Mouse (Mus musculus) neural tube, embryonic 11.5 days (tissue): ENCODE data around the gene Erbb2. TPM values are rescaled to one million over a fixed set of nuclear protein-coding genes. Genes with fewer than 3 reads are reported as not detected.

ENCODE experiments used
- ATAC-seq: fragments of 200-750 bp; cut with Nextera tagmentation; 2 replicates; pipeline ENCODE4 v1.8.0; 2017; ENCODE audit warnings: moderate number of reproducible peaks, mild to moderate bottlenecking, moderate TSS enrichment, moderate library complexity; ENCODE audit not compliant: insufficient read depth, low FRiP score, low TSS enrichment
- DNase-seq: peaks from one replicate; pipeline ENCODE4 v3.0.0-alpha.2; 2015; ENCODE audit warnings: low spot score
- H3K27ac ChIP-seq: fragments of 300-500 bp; sonication (generic); 2 replicates; pipeline ENCODE4 v1.5.1; 2014; ENCODE audit warnings: low read depth, mild to moderate bottlenecking, low read length
- H3K27me3 ChIP-seq: fragments of 300-500 bp; sonication (generic); 2 replicates; pipeline ENCODE4 v1.6.1; 2014; ENCODE audit warnings: mild to moderate bottlenecking, low read length, mixed read lengths; ENCODE audit not compliant: control insufficient read depth, insufficient read depth
- H3K36me3 ChIP-seq: fragments of 300-500 bp; sonication (generic); 2 replicates; pipeline ENCODE4 v1.6.1; 2014; ENCODE audit warnings: mild to moderate bottlenecking, low read length, moderate library complexity, mixed read lengths; ENCODE audit not compliant: control insufficient read depth, insufficient read depth
- H3K4me1 ChIP-seq: fragments of 300-500 bp; sonication (generic); 2 replicates; pipeline ENCODE4 v1.6.1; 2014; ENCODE audit warnings: low read length, mixed read lengths; ENCODE audit not compliant: control insufficient read depth, insufficient read depth
- H3K4me2 ChIP-seq: fragments of 300-500 bp; sonication (generic); 2 replicates; pipeline ENCODE4 v1.6.1; 2014; ENCODE audit warnings: low read depth, mild to moderate bottlenecking, moderate library complexity
- H3K4me3 ChIP-seq: fragments of 300-500 bp; sonication (generic); 2 replicates; pipeline ENCODE4 v1.5.1; 2014; ENCODE audit warnings: low read depth, low read length
- H3K9ac ChIP-seq: fragments of 300-500 bp; sonication (generic); 2 replicates; pipeline ENCODE4 v1.6.1; 2014; ENCODE audit warnings: mild to moderate bottlenecking, low read length
- H3K9me3 ChIP-seq: fragments of 300-500 bp; sonication (generic); 2 replicates; pipeline ENCODE4 v1.6.1; 2016; ENCODE audit warnings: low read length; ENCODE audit not compliant: control insufficient read depth
- WGBS: fragments of 180-500 bp; shearing (Covaris S2); extraction: QIAGEN DNeasy Blood & Tissue Kit; methylation state at CpG from one replicate; pipeline ENCODE4 v1.1.7; 2014; 5-methylcytosine and 5-hydroxymethylcytosine counted together
- polyA plus RNA-seq: library from polyadenylated mRNA; unstranded; fragments of >200 nt; fragmentation: Nextera tagmentation; extraction: Ambion mirVana; gene quantifications from 2 replicates; pipeline ENCODE4 v1.2.1, GENCODE M21; 2014

Erbb2 gene
- polyA plus RNA-seq, 1 experiment from 2014 or later: 22.3 TPM

GRCm38 (mm10) chr11:98455484-98455883, 43.2 kb downstream of the Erbb2 start:
- WGBS: 82% methylated on average over 4 of the region's 4 CpGs
- DNase-seq (no peak), ATAC-seq (no peak)
- H3K27ac ChIP-seq: no peak overlapping the region
- H3K4me3 ChIP-seq: no peak overlapping the region
- H3K27me3 ChIP-seq: peaks cover 19% of the 10 kb centered on the region
- H3K36me3 ChIP-seq: no peaks in the 10 kb centered on the region
- no peaks in the 10 kb centered on the region for H3K9me3 ChIP-seq
- H3K4me1 ChIP-seq: no peaks in the 10 kb centered on the region
- H3K9ac ChIP-seq: no peak overlapping the region
- no peak overlapping the region for H3K4me2 ChIP-seq

DNA sequence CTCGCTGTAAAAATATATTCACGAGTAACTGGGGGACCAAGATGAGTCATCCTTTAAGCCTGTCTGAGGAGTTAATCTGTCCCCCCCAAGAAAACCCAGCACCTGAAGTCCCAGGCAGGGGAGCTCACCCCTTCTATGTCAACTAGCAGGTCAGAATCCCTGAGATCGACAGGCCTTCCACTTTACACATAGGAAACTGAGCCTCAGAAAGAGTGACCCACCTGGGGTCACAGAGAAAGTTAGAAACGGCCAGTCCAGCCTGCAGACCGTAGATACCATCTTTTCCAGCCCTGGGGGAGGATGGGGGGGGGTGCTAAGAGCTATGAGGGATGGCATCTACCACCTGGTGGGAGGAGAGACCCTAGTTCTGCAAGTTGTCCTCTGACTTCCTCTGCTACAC, 44.3 kb downstream of the Erbb2 start:
- DNase-seq (no peak), ATAC-seq (no peak)
- no peak overlapping the region for H3K4me2 ChIP-seq
- H3K9ac ChIP-seq: no peak overlapping the region
- H3K9me3 ChIP-seq: no peaks in the 10 kb centered on the region
- no peak overlapping the region for H3K27ac ChIP-seq
- no peaks in the 10 kb centered on the region for H3K36me3 ChIP-seq
- no peak overlapping the region for H3K4me3 ChIP-seq
- peaks cover 19% of the 10 kb centered on the region for H3K27me3 ChIP-seq
- WGBS: 82% methylated on average over 5 of the region's 5 CpGs
- no peaks in the 10 kb centered on the region for H3K4me1 ChIP-seq

DNA sequence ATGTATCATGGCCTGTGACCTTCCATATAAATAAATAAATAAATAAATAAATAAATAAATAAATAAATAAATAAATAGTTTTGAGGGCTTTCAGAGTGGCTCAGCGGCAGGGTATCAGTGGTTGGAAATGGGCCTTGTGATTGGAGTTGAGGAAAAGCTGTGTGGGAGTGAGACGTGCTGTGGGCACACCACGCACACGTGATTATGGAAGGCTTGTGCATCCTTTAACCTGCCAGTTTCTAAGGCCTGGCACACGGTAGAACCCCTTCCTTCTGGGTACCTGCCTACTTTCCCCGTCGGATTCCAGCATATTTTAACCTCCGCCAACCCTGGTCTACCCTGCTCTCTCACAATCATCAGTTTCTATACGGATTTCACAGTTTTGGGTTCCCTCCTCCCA, 44.7 kb downstream of the Erbb2 start:
- WGBS: 30% methylated on average over 9 of the region's 9 CpGs
- Histone ChIP-seq H3K4me2 (peak overlapping the region; percentile 78), H3K36me3 (no peaks in the 10 kb centered on the region), H3K9ac (peak overlapping the region; percentile 31), H3K4me3 (peak overlapping the region; percentile 52), H3K27me3 (peaks cover 19% of the 10 kb centered on the region), H3K9me3 (no peaks in the 10 kb centered on the region), H3K27ac (no peak overlapping the region), H3K4me1 (no peaks in the 10 kb centered on the region)
- ATAC-seq: 0 out of 2 replicates have a peak, but pooled peaks have one; percentile 6
- DNase-seq: no peak

DNA sequence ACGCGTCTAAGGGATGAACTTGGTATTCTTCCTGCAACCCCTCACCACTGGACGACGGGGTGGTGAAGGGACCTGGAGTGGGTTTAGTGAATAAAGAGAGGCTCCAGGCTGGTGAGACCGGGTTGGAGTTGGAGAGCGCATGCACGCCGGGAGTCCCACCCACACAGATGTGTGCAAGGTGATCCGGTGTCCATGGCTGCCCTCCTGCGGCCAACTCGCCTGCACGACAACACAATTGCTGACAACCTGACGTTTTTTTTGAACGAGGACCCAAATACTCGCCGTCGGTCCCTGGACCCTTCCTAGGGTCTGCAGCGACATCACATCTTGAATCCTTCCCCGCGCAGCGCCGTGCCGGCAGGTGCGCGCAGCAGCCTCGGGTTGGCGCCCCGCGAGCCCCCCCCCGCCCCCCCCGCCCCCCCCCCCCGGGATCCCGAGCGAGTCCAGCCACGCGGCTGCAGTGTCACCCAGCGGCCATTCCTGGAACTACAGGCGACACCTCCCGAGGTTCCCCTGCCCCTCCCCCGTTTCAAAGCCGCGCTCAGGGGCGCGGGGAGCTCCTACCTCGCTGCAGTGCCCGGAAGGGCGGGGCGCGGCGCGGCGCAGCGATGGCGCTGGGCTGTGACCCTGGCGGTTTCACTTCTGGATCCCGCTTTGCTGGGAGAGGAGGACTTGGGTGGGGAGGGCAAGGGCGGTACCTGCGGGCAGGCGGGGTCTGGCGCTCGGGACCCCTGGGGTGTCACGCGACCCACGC, 45.3 kb downstream of the Erbb2 start:
- Histone ChIP-seq H3K36me3 (no peaks in the 10 kb centered on the region), H3K4me3 (peak overlapping the region; percentile 52), H3K4me1 (no peaks in the 10 kb centered on the region), H3K9ac (peak overlapping the region; percentile 54), H3K4me2 (peak overlapping the region; percentile 78), H3K27ac (no peak overlapping the region), H3K9me3 (no peaks in the 10 kb centered on the region), H3K27me3 (peaks cover 19% of the 10 kb centered on the region)
- ATAC-seq (peak; percentile 81), DNase-seq (peak; percentile 89)
- under 1% methylated on average over 44 of the region's 64 CpGs for WGBS

DNA sequence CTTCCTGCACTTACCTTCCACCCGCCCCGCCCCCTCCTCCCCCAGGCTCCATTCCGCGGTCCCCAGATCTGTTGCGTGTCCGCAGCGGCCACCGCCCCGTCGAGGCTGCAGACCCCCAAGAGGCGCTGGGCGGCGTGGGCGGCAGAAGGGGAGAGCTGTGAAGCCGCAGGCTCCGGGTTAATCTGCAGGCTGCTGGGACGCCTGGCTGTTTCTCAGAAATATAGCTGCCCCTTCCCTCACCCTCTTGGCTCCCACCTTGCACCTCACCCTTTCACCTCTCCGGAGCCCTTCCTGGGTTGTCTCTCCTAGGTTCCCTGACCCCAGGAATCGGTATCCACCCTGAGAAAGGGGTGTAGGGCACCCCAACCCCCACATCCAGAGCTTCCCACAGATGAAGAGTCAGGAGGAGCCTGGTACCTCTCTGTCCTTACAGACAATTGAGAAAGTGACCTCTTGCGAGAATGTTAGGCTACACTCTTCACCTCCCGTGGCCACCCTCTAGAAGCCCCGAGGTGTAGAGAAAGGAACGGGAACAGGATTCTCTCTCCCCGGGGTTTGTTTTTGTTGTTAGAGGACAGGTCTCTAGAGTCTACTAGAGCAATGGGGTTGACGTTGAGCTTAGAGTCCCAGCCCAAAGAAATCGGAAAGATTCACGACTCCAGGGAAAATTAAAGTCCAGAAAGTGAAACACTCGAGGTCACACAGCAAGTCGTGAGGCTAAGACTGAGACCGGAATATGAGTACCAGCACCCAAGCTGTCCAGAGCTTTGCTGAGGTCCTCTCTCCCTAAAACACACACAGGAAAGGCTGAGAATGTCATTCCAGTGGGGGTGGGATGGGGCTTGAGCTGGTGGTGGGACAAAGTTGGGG, 46.1 kb downstream of the Erbb2 start:
- peaks cover 19% of the 10 kb centered on the region for H3K27me3 ChIP-seq
- peak; percentile 27; the same call in 1 of the 2 replicates for ATAC-seq

GRCm38 (mm10) chr11:98459071-98459741, 46.9 kb downstream of the Erbb2 start:
- WGBS: 13% methylated on average over 11 of the region's 11 CpGs
- no peaks in the 10 kb centered on the region for H3K36me3 ChIP-seq
- H3K4me1 ChIP-seq: no peaks in the 10 kb centered on the region
- no peak overlapping the region for H3K27ac ChIP-seq
- no peak overlapping the region for H3K4me2 ChIP-seq
- peaks cover 19% of the 10 kb centered on the region for H3K27me3 ChIP-seq
- no peak overlapping the region for H3K9ac ChIP-seq
- H3K9me3 ChIP-seq: no peaks in the 10 kb centered on the region
- ATAC-seq (no peak), DNase-seq (no peak)
- H3K4me3 ChIP-seq: no peak overlapping the region

More for the DNA sequence above, 46.1 kb downstream of the Erbb2 start:
- Histone ChIP-seq H3K36me3 (no peaks in the 10 kb centered on the region), H3K4me2 (peak overlapping the region; percentile 78), H3K27ac (no peak overlapping the region), H3K4me1 (no peaks in the 10 kb centered on the region), H3K9ac (peak overlapping the region; percentile 54), H3K9me3 (no peaks in the 10 kb centered on the region), H3K4me3 (peak overlapping the region; percentile 52)
- 4% methylated on average over 27 of the region's 30 CpGs for WGBS
- peak; percentile 48 for DNase-seq

- DNase-seq (no peak), ATAC-seq (no peak)
- WGBS: 84% methylated on average over 9 of the region's 9 CpGs
- no peaks in the 10 kb centered on the region for H3K36me3 ChIP-seq
- no peaks in the 10 kb centered on the region for H3K9me3 ChIP-seq
- H3K4me3 ChIP-seq: no peak overlapping the region
- no peaks in the 10 kb centered on the region for H3K4me1 ChIP-seq
- peaks cover 19% of the 10 kb centered on the region for H3K27me3 ChIP-seq
- no peak overlapping the region for H3K27ac ChIP-seq
- H3K9ac ChIP-seq: no peak overlapping the region
- no peak overlapping the region for H3K4me2 ChIP-seq
These were observed 47.6 kb downstream of the Erbb2 start for GRCm38 (mm10) chr11:98459860-98460259.

DNA sequence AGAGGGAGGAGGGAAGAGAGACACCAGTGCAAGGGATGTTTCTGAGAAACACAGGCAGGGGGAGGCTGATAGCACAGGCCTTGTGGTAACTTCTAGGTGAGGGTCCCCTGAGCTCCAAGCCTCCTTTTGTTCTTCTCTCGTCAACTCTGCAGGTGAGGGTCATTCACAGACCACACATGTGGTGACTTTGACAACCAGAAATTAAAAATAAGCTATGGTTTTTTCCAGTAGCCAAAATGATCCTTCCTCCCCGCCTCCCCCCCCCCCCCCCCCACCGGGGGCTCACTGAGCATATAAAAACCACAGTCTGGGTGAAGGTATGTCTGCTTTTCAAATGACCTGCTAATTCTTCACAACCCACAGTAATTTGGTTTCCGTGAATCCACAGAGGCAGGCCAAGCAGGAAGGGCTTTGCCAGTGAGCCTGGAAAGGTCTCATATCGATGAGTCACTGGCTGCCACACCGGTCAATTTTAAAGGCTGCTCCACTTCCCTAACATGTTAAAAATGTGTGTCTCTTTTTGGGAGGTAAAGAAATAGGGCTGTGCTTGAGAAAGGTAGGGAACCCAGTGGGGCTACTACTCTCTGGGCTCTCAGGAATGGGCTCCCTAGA, 48.9 kb downstream of the Erbb2 start:
- ATAC-seq: no peak
- Histone ChIP-seq H3K4me3 (no peak overlapping the region), H3K36me3 (no peaks in the 10 kb centered on the region), H3K4me2 (no peak overlapping the region), H3K27ac (no peak overlapping the region), H3K9ac (no peak overlapping the region), H3K4me1 (no peaks in the 10 kb centered on the region), H3K9me3 (no peaks in the 10 kb centered on the region), H3K27me3 (peaks cover 19% of the 10 kb centered on the region)
- DNase-seq: no peak
- WGBS: 65% methylated on average over 6 of the region's 6 CpGs
